Mouse (Mus musculus) regulatory T cell (primary cell): ENCODE measurements around the gene Tmem208.

Experiments used
- in situ Hi-C: fragments of 300-600 bp; cut with MboI, MseI; formaldehyde crosslinking; loops from one replicate; pipeline ENCODE4 v1.15.1; 2025; ENCODE audit warnings: high pct_unique_total_duplicates

The Tmem208 gene

GRCm38 (mm10) chr8:105298351-105299252 is 27.6 kb upstream of the Tmem208 start:
- in situ Hi-C loops = no loop called here

GRCm38 (mm10) chr8:105299962-105300361 is 26.2 kb upstream of the Tmem208 start:
- in situ Hi-C loops = no loop called here

GRCm38 (mm10) chr8:105303396-105303795 is 22.8 kb upstream of the Tmem208 start:
- in situ Hi-C loops = no loop called here

- in situ Hi-C loops = no loop called here
These were observed 22.3 kb upstream of the Tmem208 start for GRCm38 (mm10) chr8:105303874-105304273.

- in situ Hi-C loops = no loop called here
These were observed 21.6 kb upstream of the Tmem208 start for GRCm38 (mm10) chr8:105304325-105305210.

GRCm38 (mm10) chr8:105305211-105306145 is 20.7 kb upstream of the Tmem208 start, which contains the start of gene Elmo3:
TSS of gene Elmo3 (plus strand) at chr8:105305601.
- in situ Hi-C loops = no loop called here

GRCm38 (mm10) chr8:105306146-105306691 is 19.9 kb upstream of the Tmem208 start:
- in situ Hi-C loops = no loop called here

- in situ Hi-C loops = no loop called here
These were observed 18.5 kb upstream of the Tmem208 start for GRCm38 (mm10) chr8:105307670-105308069.

- in situ Hi-C loops = no loop called here
These were observed 17.7 kb upstream of the Tmem208 start for GRCm38 (mm10) chr8:105308428-105308827.

- in situ Hi-C loops = no loop called here
These were observed 16.9 kb upstream of the Tmem208 start for GRCm38 (mm10) chr8:105309142-105309847.

- in situ Hi-C loops = loop anchor here (10.0 kb wide), 1 partner anchor 1295 kb away; the partner anchor contains the start of gene Cdh1
These were observed 16.0 kb upstream of the Tmem208 start for GRCm38 (mm10) chr8:105310118-105310517.

- in situ Hi-C loops = loop anchor here (10.0 kb wide), 1 partner anchor 1293 kb away; the partner anchor contains the start of gene Cdh1
These were observed 14.4 kb upstream of the Tmem208 start for GRCm38 (mm10) chr8:105311718-105312117.

GRCm38 (mm10) chr8:105312891-105313481 is 13.2 kb upstream of the Tmem208 start:
- in situ Hi-C loops = loop anchor here (10.0 kb wide), 1 partner anchor 1292 kb away; the partner anchor contains the start of gene Cdh1

- in situ Hi-C loops = loop anchor here (10.0 kb wide), 1 partner anchor 1291 kb away; the partner anchor contains the start of gene Cdh1
These were observed 12.3 kb upstream of the Tmem208 start for GRCm38 (mm10) chr8:105313622-105314402.

GRCm38 (mm10) chr8:105315073-105315769 is 10.9 kb upstream of the Tmem208 start:
- in situ Hi-C loops = loop anchor here (10.0 kb wide), 1 partner anchor 1290 kb away; the partner anchor contains the start of gene Cdh1

GRCm38 (mm10) chr8:105317941-105318340 is 8.2 kb upstream of the Tmem208 start:
- in situ Hi-C loops = loop anchor here (10.0 kb wide), 1 partner anchor 1287 kb away; the partner anchor contains the start of gene Cdh1

- in situ Hi-C loops = loop anchor here (10.0 kb wide), 1 partner anchor 1286 kb away; the partner anchor contains the start of gene Cdh1
These were observed 7.4 kb upstream of the Tmem208 start for GRCm38 (mm10) chr8:105318662-105319190.
